Mouse (Mus musculus): ENCODE measurements around the gene Micu2.

Gene Micu2

DNA sequence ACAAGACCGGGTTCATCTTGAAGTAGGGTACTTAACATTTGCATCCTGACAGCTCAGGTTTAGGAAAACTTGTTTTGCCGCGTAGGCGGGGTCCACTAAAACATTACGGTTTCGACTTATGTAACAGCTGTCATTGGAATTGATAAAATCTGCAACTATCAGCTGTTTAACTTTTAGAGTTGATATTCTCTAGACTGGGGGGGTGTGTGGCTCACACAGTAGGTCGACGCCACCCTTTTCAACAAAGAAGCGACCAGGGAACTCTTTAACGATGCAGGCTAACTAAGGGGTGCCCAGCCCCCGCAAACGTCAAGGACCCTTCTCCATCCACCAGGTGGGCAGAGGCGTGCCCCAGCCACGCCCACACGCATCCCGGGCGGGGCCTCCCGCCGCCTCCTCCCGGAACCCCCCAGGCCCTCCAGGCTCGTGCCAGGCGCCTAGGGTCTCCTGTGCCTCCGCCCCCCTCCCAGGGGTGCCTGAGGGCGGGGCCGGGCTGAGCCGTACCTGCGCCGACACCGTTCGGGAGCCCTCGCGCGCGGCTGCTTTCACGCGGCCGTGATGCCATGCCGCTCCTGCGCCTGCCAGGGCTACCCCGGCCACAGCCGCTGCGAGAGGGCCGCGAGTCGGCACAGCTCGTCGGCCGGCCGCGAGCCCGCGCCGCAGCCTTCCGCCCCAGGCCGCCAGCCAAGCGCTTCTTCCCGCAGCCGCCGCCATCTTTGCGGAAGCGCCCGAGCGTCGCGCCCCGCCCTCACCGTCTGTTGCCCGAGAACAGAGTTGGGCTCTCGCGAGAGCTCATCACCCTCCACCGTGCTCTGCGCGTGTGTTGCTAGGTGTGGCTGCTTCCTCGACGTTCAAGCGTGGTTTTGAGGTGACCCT lies at the start of gene Micu2:
Gene Micu2 (minus strand): TSS at position 737 of the 876 bp plus-strand sequence.
- DNase-seq = peak; percentile 87

DNA sequence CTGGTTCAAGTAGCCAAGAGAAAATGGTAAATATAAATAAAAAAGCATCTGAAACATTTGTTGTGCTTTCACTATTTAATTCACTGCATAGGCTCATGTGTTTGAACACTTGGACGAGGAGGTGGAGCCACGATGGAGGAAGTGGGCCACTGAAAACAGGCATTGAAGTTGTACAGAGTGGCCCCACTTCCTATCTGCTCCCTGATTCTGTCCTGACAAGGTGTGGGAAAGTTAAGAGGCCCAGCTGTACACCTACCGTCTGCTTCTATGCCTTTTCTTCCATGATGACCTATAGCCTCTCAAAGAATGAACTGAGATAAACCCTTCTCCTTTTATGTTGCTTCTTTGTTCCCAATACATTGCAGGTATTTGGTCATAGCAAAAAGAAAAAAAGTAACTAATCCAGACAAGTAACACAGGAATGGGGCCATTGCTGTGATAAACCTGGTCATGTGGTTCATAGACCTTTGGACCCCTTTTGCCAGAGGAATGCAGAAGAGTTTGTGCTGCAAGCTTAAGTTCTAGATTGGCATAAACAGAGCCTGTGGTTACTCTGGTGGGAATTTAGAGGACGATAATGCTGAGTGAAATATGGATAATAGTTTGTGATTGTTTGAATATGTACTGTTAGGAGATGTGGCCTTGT lies 47.7 kb upstream of the Micu2 start:
- no peak for DNase-seq

DNA sequence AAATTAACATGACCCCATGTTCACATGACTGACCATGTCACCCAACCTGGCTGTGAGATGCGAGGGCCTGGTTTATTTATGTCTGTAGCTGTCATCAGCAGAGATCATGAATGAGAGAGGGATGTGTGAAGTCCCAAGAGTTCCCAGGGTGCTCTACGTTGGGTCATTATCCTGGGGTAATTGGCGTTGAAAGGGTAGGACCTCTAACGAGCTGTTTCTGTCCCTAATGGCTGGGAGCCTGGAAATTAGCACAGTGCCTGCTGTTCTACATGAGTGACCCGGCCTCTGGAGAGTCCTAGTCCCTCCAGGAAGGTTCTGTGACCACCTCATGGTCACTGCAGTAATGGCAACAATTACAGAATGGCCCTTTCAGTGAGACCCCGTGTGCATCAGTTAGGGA lies 37.1 kb upstream of the Micu2 start:
- no peak for DNase-seq

DNA sequence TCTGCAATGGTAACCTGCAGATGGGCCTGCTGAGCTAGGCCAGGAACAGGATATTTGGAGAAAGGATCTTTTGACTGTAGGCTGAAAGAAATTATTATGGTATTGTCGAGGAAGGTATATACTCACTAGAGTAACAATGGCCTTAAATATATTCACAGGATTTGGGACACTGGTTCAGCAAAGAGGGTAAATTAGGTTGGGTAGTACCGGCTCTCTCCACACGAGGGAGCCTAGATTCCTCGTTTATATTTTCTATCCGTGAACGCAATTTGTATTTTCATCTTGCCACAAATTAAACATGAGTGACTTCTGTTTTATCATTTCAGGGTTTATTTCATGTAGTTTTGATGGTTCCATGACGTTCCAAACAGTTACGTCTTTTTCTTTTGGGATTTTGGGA lies 35.5 kb upstream of the Micu2 start:
- DNase-seq = peak; percentile 52

DNA sequence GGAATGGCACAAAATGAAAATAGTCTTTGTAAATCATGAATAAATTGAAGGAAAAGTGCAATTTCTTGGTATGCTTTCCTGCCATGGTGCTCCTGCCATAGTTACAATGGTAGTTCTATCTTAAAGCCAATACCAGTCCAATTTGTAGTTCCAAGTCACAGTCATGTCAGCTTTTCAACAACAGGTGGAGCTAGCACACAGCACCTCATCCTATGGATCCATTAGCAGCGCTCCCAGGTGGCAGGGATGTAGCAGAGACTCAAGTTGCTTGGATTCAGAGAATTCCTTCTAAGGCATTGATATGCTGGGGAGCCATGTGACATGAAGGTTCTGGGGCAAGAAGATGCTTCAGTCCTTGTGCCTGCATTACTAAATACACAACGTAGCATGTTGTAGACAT lies 19.8 kb upstream of the Micu2 start:
- DNase-seq = no peak

DNA sequence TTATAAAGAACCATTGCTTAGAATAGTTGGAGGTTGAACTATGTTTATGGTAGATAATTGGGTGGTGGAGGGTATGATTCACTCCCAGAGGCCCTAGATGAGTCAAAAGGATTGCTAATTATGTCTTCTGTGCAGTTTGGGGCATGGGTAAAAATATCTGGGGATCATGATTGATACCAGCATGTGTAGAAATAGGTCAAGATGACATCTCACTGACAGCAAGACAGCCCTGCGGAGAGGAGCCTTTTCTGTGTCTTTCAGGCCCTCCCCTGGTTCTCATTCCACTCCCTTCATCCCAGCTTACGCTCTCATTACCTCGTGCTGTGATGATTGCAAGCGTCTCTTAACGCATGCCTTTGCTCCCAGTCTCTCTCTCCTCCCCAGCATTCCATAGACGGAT lies 4.8 kb upstream of the Micu2 start:
- DNase-seq = no peak

DNA sequence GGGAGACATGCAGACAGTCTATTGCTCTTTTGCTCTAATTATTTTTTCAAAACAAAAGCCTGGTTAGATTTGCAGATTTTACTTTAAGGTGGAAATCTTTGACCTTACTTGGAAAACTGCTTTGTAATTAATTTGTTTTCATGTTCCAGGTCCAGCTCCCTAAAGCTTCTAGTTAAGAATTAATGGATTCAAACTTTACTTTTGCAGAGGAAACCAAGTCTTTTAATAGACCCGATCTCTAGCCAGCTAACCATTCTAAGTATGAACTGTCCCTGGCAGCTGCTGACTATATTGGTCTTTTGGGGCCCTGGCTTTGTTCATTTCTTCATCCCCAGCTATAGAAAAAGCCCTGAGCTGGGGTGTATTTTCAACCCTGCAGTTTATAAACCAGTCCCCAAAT lies 3.1 kb upstream of the Micu2 start:
- no peak for DNase-seq

DNA sequence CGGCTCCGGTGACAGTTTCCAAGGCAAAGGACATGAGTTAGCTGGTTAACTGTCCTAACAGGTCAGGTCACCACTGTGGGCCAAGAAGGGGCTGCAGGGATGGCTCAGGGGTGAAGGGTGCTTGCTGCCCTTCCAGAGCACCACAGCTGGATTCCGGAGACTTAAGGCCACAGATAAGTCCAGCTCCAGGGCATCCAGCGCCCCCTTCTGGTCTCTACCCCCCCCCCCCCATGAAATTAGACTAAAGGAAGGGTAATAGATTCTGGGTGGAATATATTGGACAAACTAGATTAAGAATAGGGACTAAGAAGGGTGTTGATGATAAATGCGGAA lies 306 bp upstream of the Micu2 start:
- DNase-seq = no peak

DNA sequence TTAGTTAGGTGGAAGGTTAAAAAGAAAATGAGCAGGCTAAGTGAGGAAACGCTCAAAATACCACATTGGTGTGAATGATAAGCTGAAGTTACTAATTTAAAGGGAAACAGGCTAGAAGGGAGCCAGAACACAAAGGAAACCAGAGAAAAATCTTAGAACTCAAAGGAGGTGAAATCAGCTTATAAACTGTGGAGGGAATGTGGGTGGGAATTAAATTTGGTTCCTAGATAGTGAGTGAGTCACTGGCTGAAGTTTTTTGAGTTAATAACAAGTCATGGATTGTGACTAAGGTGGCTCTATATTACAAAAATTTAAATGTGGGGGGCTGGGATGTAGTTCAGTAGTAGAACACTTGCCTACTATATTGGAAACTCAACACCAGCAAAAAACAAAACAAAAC lies 1.6 kb downstream of the Micu2 start:
- no peak for DNase-seq

DNA sequence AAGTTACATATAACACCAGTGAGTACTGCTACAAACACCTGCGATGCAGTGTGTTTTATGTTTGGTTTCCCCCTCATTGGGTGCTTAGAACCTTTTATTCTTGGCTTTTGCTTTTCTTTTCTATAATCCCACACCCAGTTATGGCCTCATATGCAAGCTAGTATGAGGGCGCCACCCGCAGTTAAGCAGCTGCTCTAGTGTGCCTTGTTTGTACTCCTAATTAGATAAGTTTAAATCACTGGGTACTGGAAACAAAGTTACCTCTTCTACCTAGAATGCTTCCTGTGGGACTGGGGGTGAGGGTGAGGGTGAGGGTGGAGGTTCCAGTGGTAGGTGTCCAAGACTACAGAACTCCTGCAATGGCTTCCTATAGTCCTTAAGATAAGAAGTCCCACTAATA lies 2.9 kb downstream of the Micu2 start:
- no peak for DNase-seq

DNA sequence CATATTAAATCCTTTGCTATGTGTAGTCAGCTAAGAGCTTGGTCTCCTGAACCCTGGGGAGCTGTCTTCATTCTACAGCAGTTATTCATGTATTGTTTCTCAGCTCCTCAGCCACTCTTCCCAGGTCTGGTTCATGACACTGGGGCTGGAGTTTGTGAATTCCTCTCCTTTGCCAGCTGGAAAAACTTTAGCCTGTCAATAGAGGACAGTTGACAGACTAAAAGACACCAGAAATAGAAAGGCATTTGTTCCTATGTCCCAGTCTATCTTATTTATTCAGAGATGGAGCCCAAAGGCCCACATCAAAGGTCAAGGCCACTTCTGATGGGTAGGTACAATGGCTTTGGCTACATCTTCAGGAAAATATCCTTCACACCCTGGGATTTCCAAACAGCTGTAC lies 7.3 kb downstream of the Micu2 start:
- DNase-seq = no peak

DNA sequence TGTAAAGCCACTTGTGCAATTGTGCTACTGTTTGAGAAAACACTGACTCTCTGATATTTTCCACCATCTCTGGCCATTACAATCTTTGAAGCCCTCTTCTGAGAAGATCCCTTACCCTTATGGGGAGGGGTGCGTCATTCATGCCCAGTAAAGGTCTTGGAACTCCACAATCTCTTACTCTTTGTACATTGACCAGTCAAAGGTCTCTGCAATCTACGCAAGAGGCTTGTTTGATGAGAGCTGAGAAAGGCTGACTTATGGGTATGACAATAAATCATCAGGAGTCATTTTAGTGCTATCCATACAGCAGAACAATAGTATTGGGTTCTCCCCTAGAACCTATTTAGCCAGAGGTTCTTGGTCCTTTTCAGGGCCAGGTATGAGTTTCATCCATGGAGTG lies 9.9 kb downstream of the Micu2 start:
- DNase-seq = no peak

DNA sequence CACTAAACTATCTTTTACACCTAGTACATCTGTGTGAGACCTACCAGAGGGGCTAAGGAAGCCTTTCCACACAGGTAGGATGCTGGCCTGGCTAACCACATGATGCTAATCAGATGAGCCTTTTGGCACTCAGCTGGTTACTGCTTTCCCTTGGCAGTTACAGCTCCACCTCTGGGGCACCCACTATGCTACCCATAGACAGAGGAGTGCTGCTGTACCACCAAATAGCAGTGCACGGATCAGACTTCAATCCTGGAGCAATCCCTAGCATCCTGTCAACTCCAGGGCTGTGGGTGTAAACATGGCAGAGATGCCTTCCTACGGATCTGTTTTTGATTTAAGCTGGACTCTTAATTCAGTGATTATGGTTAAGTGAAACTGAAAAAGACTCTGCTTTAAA lies 13.3 kb downstream of the Micu2 start:
- no peak for DNase-seq

DNA sequence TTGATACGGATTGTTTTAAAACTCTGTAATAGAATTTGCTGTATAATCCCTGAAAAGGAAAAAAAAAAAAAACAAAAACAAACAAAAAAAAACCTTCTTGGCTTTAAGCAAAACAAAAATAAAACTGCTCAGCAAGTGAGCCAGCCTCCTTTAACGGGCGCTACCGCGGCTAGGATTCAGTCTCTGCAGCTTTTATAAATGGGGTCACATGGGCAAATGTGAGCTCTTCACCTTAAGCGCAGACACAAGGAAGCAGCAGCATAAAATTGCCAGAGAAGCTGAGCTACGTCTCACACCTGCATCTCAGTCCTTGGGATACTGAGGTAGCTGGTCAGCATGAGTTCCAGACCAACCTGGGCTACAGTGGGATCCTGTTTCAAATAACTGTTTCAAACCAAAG lies 16.6 kb downstream of the Micu2 start:
- DNase-seq = no peak

DNA sequence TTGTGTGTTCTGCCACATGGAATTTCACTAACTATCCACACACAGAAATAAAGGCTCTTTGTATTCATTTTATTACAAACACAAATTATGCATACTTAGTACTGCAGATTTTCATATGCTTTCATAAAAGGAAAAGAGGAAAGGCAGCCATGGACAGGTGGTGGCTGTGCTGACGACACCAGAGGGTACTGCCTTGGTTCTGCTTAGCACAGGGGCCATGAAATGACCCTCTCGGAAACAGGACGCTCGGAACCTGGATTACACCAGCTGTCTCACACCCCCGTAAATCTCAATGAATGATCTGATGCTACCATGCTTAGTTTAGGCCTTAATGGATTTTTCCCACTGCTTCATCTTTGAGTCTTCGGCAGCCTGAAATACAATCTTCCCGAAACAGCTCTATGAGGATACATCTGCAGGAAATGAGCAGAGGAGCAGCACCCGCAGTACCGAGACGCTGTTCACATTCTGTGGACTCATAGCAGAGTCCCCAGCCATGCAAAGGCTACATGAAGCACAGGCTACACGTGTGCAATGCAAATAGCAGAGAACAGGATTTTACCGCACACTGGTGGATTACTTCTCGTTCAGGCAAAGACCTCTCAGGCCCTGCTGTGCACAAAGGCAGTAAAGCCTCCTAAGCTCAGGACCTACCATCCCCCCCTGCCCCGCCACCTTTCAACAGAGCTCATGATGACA lies 17.2 kb downstream of the Micu2 start:
- DNase-seq = no peak

DNA sequence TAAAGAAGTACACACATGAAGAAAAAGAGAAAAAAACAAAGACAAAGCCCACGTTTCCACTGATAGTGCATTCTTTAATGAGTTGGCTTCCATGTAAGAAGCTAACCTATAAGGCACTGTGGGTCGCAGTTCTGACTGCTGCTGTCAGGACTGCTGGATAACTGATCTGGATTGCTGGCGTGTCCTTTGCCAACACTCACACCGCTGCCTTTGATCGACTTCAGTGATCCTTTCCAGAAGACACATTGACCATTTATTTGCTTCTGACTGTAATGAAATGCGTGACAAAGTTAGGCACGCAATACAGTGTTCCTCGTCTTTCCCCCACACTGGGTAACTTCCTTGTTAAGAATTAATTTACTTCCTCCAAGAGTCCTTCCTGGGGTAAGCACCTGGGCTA lies 18.3 kb downstream of the Micu2 start:
- no peak for DNase-seq

DNA sequence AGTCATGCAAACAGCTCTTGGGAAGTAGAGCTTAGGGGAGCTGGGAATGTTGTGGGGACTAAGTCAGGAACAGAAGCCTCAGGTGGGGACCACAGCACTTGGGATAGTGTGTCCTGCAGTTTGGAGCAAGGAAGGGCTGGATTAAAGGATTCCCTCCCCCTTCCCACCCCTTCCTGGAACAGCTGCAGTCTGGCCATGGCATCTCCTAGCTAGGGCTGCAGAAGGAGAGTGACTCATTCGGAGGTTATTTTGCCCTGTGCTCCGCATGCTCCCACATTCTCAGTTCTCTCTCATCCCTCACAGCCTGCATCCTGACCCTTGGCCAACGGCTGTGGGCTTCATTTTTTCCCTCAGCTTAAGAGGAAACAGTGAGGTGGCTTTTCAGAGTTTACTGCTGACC lies 18.9 kb downstream of the Micu2 start:
- no peak for DNase-seq

DNA sequence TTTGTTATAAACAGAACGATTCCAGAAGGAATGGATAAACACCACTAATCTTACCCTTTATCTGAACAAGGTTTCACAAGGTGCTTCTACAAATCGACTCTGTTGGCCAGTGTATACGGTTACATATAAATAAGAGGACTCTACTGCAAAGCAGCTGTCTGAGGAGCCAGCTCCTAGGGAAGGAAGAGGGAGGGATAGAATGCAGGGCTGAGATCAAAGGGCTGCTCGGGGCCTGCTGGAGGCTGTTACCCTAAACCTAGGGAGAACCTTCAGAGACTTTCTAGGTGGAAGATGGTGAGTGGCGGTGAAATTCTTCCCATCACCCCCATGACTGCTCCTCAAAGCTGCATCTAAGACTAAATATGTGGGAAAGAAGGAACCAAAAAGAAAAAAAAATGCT lies 20.9 kb downstream of the Micu2 start:
- no peak for DNase-seq

DNA sequence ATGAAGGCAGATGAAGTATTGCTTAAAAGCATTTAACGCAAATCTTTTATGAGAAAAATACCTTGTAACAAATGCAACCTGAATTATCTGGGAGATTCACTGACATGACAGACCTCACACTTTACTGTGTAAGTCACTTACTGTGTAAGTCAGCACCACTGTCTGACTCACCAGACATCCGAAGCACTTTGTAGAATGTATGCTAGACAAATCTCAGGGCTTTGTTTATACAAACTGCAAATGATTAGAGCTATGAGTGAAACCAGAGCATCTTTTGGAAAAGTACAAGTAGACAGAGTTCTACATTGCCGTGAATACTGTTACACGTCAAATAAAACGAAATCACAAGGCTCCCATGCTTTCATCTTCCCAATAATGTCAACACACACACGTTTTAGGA lies 23.4 kb downstream of the Micu2 start:
- no peak for DNase-seq

DNA sequence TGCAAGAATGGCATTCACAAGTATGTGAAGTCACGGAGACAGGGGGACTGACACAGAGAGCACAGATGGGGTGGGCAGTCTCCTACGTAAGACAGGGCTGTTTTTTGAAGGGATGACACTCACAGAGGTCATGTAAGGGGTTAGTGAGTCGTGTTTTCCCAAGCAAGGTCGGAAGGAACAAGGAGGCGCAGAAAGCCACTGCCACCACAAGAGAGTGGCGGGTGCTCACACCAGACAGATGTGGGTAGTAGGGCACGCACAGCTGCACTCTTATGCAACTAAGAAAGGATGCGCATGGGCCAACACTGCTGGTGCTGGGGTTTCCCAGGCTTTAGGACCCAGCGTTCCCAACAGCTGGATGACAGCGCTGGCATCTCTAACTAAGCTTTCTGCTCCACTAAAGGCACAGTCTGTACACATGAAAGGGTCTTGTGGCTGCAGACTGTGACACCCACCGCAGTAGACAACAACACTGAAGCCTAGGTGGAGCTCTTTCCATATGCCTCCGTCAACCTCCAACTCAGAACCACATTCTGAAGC lies 27.0 kb downstream of the Micu2 start:
- DNase-seq = no peak

DNA sequence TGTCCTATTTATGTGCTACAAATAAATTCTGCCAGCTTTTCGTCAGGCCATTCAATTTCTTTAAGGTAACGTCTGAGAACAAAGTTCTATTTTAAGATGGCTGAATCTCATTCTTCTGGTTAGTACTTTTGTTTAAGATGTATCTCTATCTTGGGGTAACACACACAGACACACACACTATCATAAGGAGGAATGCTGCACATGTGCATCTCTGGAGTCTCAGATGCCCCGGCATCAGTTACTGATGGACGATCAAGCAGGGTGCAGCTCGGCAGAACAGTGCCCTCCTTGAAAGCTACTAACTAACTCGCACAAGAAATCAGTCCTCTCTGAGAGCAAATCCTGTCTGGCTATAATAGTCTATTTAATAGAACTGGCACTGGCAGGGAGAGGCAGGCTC lies 30.2 kb downstream of the Micu2 start:
- DNase-seq = no peak

DNA sequence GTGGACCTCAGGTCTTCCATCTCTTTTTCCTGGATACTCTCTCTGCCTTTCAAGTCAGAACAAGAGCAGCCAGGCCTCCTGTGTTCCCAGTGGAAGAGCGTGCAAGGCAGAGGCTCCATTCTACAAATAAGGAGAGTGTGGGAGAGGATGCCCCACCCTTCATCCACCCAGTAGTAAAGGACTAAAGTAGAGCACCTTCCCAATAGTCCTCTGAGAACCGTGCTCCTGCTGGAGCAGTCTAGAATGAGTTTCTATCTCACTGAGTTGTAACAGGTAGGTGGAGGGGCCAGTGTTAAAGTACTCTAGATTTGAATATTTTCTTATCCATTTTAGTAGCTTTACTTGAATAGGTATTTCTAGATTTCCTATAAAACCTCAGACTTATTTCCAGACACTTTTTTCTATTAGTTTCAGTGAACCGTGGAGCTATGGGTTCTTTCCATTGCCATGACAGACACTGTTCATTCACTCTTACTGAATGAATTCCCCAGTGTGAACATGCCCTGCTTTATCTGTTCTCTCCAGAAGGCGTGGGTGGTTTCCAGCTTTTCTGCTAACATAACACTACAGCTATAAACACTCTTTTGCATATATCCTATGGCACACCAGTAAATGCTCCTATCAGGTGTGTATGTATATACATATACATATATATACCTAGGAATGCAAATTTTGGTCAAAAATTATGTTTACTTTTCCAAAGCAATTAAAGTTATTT lies 31.8 kb downstream of the Micu2 start:
- DNase-seq = no peak

DNA sequence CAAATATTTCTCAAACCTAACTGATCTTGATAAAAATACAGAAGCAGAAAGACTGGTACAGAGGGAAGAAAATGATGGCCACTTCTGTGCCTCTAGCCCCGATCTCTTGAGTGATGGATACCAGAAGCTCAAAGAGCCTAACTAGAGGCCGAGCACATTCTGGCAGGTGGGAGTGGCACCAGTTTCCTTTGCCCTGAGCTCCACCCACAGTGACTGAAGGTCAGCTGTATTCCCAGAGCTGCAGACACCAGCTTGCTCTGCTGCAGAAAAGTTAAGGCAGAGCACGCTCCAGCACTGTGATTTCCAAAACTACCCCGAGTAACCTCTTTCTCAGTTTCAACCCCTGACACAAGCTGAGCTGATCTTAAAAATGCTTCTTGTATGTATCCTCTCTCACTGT lies 37.2 kb downstream of the Micu2 start:
- DNase-seq = no peak

Measured in right cerebral cortex, adult 18-20 months (tissue).